Comparison of ENCODE assay signal across 22 mouse cellular contexts in genomic region chr3:142758593-142758992, GRCm38 (mm10).
"Had no signal": no experiment of that assay in that cellular context is flagged by ENCODE, and none has a peak within 500 bp of the region (broad histone marks: within the 10 kb centered on the region; RNA-seq: fewer than 3 reads in every experiment).

No protein-coding gene starts in this region.

- H3K27me3 ChIP-seq: limb, embryonic 13.5 days; liver, embryonic 12.5 days; liver, embryonic 15.5 days; midbrain, embryonic 12.5 days; midbrain, embryonic 15.5 days; neural tube, embryonic 12.5 days; neural tube, embryonic 15.5 days had no signal

- H3K4me2 ChIP-seq: limb, embryonic 13.5 days; lung, embryonic 15.5 days; midbrain, embryonic 12.5 days; midbrain, embryonic 15.5 days; neural tube, embryonic 12.5 days; neural tube, embryonic 15.5 days had no signal

- H3K27ac ChIP-seq: kidney, postnatal 0 days; layer of hippocampus, adult 2 months; limb, embryonic 10.5 days; limb, embryonic 13.5 days; liver, embryonic 12.5 days; liver, embryonic 15.5 days; lung, embryonic 15.5 days; midbrain, embryonic 12.5 days; midbrain, embryonic 15.5 days; neural tube, embryonic 12.5 days; neural tube, embryonic 15.5 days; stomach, postnatal 0 days had no signal

- H3K4me1 ChIP-seq: lung, embryonic 15.5 days; midbrain, embryonic 12.5 days; midbrain, embryonic 15.5 days; neural tube, embryonic 12.5 days had no signal

- H3K36me3 ChIP-seq: limb, embryonic 10.5 days; limb, embryonic 13.5 days; liver, embryonic 12.5 days; liver, embryonic 15.5 days; lung, embryonic 15.5 days; midbrain, embryonic 12.5 days; midbrain, embryonic 15.5 days; neural tube, embryonic 12.5 days; neural tube, embryonic 15.5 days had no signal

- H3K9ac ChIP-seq: limb, embryonic 13.5 days; liver, embryonic 12.5 days; liver, embryonic 15.5 days; lung, embryonic 15.5 days; midbrain, embryonic 12.5 days; midbrain, embryonic 15.5 days; neural tube, embryonic 12.5 days; neural tube, embryonic 15.5 days had no signal

- DNase-seq: kidney, postnatal 25 days; layer of hippocampus, adult 9-11 months; lung, postnatal 10 days; right cerebral cortex, adult 18-20 months; right cerebral cortex, postnatal 14 days; right cerebral cortex, postnatal 4 days; thymus, adult 2 months; thymus, postnatal 14 days; thymus, postnatal 4 days had no signal

- H3K9me3 ChIP-seq: limb, embryonic 10.5 days; limb, embryonic 13.5 days; liver, embryonic 12.5 days; liver, embryonic 15.5 days; lung, embryonic 15.5 days; megakaryocyte, embryonic 14.5 days; midbrain, embryonic 12.5 days; midbrain, embryonic 15.5 days; neural tube, embryonic 12.5 days; neural tube, embryonic 15.5 days had no signal

- ATAC-seq: midbrain, embryonic 15.5 days had no signal

- H3K4me3 ChIP-seq: layer of hippocampus, adult 2 months; limb, embryonic 10.5 days; limb, embryonic 13.5 days; liver, embryonic 12.5 days; liver, embryonic 15.5 days; lung, embryonic 15.5 days; megakaryocyte, embryonic 14.5 days; midbrain, embryonic 12.5 days; midbrain, embryonic 15.5 days; neural tube, embryonic 12.5 days; neural tube, embryonic 15.5 days had no signal
